Mouse (Mus musculus): ENCODE data around the gene Rin3.
A peak's percentile ranks its signal among the peaks of the same experiment; 100 is the strongest.

The Rin3 gene

DNA sequence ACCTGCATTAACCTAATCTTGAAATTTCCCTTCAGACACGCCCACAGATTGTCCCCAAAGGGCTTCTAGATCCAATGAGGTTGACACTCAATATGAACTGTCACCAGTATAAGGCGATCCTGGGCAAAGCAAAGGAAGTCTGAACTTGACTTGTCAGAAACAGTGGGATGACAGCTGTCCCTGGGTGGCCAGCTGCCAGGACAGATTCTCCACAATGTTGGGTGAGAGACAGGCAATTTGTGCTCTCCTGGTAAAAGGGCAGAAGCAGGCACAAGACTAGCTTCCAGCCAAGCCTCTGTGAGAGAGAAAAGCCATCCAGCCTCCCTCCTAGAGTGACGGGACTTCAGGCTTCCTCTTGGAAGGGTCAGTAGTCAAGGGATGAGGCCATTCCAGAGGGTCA, 89.5 kb downstream of the Rin3 start:
- DNase-seq (ENCODE audit: low spot score) = no peak

DNA sequence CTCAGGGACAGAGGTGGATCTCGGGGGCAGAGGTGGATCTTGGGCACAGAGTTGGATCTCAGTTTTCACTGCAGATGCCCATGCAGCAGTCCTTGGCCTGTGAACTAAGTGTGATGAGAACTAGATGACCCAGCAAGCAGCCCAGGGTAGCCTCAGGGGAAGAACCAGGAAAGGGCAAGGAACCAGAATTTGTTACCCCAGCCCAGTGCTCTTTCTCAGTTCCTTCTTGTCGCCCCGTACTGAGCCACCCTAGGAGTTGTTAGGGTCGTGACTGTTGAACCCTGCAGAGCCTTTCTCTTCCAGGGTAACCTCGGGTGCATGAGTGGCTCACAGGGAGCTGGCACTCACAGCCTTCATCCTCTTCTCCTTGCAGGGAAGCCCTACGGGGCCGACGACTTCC, 99.3 kb downstream of the Rin3 start:
- DNase-seq (ENCODE audit: low spot score) = no peak

DNA sequence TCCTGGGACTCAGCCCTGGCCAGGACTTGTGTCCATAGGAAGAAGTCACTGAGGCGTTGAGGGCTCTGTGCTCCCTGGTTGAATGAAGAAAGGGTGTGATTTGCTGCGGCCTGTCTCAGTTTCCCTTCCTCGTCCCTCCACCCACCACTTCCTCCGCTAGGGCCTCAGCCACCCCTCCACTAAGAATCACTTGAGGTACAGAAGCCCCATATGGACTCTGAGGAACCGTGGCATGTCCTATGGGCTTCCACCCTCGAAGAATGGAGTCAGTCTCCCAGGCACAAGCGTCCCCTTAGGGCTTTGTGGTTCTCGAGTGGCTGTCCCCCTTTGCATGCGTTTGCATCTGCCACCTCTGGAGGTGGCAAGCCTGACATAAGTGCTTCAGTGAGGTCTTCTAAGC, 100.4 kb downstream of the Rin3 start:
- no peak for DNase-seq (ENCODE audit: low spot score)

DNA sequence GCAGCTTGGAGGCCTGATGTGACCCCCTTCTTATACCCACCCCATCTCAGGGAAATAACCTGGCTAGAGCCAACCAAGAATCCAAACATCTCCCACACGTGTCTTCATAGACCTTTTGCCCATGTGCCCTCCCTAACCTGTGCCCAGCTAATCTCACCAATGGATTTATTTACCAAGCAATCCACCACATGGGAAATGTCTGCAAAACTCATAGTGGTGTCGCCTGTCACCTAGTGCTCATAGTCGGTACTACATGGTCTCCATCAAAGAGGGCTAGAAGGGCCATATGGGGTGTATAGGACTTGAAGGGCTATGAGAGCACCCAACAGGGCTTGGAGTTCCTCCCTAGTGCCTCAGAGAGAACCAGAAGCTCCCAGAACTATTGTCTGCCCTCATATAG, 102.0 kb downstream of the Rin3 start:
- DNase-seq (ENCODE audit: low spot score) = no peak

DNA sequence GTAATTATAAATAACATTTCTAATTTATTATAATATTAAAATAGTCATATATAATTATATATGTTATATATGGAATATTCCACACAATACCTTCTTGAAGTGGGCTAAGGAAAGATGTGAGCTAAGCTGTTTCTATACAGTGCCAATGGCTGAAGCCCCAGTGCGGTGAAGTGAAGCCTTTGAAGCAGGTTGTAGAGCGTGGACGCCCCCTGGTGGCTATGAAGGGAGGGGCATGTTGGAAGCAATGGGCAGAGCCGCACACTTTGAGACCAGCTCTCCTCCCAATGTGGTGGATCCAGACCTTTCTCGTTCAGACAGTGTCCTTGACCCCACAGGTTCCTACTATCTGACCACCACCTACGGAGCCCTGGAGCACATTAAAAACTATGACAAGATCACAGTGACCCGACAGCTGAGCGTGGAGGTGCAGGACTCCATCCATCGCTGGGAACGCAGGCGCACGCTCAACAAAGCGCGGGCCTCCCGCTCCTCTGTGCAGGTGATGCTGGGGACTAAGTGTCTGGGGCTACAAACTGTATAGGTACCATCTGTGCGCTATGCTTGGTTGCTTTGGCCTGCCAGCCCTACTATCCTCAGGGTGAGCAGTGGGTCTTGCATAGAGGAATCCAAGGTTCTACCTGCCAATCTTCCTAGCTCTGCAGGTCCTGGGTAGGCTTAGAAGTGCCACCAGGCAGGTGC, 104.5 kb downstream of the Rin3 start:
- DNase-seq (ENCODE audit: low spot score) = peak; percentile 59

DNA sequence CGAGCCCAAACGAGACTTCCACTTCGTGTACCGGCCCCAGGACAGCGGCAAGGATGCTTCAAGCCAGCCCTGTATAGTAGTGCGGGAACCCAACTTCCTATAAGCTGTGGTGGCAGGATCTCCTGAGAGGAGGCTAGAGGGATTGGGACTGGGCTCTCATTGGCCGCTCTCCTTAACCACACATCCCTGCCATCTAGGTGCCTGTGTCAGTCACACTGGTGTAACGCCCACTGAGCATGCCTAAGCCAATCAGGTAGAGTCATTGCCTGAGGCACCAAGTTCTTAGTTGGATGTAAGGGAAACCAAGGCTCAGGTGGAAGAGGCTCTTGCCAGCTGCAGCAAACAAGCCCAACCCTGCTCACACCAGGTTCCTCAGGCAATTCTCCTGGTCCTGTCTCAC, 107.2 kb downstream of the Rin3 start:
- DNase-seq (ENCODE audit: low spot score) = no peak

DNA sequence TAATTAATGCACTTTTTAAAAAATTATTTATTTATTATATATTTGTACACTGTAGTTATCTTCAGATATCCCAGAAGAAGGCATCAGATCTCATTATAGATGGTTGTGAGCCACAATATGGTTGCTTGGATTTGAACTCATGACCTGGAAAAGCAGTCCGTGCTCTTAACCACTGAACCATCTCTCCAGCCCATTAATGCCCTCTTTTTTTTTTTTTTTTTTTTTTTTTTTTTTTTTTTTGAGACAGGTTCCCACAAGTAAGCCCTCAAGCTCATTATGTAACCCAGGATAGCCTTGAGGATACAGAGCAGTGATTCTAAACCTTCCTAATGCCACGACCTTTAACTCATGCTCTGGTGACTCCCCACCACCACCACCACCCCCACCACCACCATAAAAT, 108.3 kb downstream of the Rin3 start:
- DNase-seq (ENCODE audit: low spot score) = no peak

DNA sequence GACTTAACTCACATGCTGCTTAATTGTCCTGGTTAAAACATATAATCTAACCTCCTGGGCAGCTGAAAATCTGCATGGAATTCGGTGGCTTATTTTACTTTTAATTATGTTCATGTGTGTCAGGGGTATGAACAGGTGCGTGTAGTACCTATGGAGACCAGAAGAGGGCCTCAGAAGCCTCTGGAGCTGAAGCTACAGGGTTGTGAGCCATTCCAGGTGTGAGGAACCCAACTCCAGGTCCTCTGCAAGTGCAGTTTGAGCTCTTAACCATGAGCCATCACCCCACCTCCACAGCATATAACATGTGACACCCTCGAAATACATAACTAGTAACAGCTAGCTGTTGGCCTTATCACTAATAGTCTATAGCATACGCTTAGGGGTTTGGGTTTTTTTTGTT, 109.1 kb downstream of the Rin3 start:
- no peak for DNase-seq (ENCODE audit: low spot score)

DNA sequence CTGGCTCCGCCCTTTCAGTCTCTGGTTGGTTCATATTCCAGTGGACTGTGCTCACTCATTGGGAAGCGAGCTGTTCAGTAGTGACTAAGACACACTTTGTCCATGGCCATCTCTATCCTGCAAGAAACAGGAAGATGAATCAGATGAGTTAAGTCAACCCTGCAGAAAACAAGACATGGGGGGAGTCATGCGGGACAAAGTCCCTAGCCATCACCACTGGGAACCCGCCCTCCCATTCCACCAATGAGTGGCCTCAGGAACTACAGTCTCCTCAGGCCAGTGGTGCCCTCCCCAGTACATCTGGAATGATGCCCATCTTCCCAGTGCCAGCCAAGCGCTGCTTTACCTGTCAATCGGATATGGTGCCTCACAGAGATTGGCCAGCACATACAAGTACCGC, 111.6 kb downstream of the Rin3 start:
- DNase-seq (ENCODE audit: low spot score) = no peak

DNA sequence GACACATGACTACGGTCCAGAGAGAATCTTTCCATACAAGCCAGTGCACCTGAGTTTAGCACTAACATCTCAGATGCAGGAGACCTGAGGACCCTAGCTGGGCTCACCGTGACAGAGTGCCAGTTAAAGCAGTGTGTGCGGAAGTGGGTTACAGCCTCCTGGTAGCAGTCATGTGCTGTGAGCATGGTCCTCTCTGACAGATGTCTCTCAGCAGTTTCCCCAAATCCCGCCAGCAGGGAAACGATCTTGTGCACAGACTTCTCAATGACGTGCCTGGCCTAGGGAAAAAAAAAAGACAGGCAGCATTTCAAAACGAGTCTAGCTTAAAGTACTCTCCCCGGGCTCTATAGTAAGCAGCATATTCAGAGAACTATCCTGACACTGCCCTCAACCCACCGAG, 112.7 kb downstream of the Rin3 start:
- DNase-seq (ENCODE audit: low spot score) = no peak

DNA sequence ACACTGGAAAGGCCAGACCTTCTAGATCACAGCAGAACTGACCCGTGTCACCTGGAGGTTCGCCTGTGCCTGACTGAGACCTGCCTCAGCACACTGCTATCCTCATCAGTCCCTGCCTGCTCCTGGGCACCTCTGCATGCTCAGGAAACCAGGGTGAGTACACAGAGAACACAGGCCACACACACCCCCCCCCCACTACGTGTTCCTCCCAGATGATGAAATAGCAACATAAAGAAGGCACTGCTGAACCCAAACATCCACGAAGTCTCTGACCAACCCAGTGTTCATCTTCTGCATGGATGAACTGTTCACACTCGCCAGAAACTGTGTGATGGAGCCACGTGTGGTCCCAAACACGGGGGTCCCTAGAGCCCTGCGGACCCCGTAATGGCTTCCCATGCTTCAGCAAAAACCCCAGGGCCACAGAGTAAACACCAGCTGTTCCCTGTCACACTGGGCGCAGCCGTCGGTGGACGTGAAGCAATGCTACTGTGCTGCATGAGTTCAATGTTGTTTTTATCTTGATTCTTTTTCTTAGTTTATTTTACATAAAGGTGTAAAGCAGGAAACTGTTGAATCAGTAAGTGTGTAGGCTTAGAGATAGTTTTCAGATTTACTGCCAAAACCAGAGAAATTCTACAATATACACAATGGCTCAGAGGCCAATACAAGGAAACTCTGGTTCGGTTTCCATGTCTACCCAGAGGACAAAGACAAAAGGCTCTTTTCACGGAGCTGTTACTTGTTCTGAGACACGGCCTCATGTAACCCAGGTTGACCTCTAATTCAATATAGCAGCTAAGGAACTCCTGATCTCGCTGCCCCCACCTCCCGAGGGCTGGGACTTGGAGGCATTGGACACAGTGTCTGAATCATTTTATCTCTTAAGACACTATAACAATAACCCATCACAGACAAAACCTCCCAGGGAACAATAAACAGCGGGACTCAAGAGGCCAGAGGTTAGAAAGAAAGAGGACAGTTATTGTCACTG, 113.4 kb downstream of the Rin3 start:
- DNase-seq (ENCODE audit: low spot score) = no peak

DNA sequence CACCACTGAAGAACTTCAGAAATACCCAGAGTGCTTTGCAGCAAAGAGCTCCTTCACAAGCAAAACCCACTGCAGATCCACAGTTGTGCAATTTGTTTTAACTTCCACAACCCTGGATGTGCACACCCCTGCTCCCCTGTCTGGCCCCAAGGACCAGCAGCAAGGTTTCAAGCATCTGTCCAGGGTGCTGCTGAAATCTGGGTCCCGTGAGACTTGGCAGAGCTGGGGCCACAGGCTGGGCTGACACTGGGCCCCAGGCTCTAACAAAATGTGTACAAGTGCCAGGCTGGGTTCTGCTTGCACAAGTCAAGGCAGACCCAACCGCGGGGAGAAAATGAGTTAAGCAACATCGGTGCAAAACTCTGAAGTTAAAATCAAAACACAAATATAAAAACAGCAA, 115.7 kb downstream of the Rin3 start:
- DNase-seq (ENCODE audit: low spot score) = no peak

DNA sequence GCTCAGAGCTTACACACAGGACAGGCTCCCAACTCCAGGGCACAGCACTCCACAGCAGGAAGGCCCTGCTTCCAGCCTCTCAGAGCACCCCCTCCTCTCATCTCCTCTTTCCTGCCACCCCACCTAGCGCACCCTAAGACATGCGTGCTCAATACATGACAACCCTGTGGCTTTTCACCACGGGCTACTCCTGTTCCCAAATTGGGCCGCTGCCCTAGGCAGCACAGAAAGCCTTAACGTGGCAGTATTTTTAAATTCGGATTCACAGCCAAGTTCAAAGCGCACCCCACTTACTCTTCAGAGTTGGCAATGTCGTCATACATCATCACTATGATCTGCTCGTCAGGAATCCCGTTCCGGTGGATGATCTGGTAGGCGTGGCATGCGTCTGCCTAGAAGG, 130.3 kb downstream of the Rin3 start:
- DNase-seq (ENCODE audit: low spot score) = no peak

DNA sequence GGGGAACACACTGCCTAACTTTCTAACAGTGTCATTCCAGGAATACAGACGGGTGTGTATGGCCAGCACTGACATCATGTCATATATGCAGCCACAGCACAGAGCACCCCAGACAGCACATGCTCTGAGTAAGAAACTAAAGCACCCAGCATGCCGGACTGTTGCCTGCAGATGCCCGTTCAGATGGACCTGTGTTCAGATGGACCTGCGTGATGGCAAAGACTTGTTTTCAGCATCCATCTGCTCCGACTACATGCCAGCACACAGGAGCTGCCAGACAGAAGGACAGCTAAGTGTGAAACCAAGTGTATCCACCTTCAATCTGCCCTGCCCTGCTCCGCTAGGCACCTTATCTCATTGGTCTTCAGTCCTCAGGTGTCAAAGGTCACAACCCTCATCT, 131.8 kb downstream of the Rin3 start:
- DNase-seq (ENCODE audit: low spot score) = no peak

DNA sequence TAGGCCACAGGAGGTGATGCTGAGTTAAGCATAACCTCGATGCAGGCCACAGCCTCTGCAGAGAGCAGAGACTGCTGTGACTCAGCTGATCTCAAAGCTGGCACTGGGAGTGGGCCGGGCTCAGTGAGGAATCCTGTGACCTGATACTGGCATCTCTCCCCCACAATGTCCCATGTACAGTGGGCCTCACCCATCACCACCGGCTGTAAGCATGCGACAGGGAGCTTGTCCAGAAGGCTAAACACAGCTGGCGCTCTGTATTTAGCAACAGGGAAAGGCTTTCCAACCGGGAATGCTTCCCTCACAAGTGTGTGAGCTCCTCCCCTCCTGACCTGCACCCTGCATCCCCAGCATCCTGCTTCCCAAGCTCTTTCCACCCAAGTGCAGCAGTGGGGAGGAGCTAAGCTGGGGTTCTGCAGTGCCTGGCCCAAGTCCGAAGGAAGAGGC, 133.6 kb downstream of the Rin3 start:
- DNase-seq (ENCODE audit: low spot score) = no peak

DNA sequence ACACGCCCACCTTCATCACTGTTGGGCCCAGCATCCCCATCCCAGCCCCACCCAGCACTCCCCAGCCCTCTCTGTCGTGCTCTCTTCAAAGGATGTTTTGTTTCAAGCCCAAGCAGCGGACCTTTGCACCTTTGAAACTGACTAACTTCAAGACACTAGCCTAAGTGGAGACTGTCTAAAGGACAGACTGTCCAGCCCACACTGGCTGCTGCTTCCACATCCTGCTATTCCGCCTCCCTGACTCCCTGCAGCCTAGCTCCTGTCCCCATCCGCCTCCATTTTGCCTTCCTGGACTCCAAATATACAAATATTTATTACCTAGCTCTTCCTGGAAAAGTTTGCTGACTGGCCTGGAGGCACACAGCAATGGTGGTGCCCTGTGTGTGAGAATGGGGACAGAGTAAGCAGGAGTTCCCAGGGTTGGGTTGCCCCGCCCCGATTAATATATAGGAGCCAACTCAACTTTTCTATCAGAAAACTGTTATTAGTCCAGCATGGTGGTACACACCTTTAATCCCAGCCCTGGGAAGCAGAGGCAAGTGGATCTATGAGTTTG, 134.2 kb downstream of the Rin3 start:
- DNase-seq (ENCODE audit: low spot score) = no peak

DNA sequence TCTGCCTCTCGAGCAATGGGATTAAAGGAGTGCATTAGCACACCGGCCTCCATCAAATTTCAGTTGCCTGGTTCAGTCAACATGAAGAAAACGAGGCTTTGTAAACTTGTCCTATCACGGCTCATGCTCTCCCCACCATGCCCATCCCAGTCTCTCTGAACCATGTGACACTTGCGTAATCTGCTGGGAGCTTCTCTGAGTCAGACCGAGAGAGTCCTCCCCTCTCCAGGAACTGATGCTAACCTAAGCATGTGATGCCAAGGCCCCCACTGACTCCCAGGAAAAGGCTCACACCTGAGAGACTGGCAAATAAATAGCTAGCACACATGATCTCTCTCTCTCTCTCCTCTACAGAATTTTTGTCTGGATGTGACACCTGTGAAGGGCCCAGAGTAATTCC, 134.9 kb downstream of the Rin3 start:
- DNase-seq (ENCODE audit: low spot score) = peak; percentile 75

DNA sequence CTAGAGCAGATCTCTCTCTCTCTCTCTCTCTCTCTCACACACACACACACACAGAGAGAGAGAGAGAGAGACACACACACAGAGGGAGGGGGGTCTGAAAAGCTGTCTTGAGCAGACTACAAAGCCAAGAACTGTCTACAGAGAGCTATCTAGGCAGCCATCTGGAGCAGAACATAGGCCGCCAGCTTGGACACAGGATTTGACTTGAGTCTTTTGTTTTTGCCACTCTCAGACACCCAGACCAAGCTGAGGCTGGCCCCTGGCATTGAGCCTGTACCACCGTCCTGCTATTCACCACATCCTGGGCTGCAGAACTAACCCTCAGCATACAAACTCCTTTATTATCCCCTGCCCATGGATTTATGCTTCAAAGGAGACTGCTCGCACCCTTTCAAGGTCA, 136.7 kb downstream of the Rin3 start:
- no peak for DNase-seq (ENCODE audit: low spot score)

DNA sequence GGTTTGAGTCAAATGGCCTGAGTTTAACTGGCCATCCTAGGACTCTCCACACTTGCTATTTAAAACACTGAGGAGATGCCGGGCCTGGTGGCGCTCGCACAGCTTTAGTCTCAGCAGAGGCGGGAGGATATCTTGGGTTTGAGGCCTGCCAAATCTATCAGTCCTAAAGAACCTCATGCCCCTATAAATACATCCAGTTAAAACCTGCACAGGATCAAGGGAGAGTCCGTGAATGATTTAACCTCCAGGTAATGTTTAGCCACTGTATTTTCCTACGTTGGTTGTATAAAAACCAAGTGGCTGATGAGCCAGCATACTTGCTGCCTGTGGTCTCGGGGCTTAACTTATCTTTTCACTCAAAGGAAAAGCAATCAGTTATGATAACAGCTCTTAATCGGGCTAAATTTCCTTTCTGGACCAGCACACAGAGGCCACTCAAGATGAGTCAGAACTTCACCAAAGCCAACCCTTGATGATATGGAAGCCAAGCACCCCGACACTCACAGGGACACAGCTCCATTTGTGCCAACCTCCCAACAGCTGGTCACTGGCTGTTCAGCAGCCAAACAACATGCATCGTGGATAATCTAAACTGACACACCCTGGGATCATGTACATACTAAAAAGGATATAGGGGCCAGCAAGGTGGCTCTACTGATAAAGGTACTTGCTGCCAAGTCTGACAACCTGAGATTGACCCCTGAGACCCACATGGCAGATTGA, 137.5 kb downstream of the Rin3 start:
- DNase-seq (ENCODE audit: low spot score) = no peak

DNA sequence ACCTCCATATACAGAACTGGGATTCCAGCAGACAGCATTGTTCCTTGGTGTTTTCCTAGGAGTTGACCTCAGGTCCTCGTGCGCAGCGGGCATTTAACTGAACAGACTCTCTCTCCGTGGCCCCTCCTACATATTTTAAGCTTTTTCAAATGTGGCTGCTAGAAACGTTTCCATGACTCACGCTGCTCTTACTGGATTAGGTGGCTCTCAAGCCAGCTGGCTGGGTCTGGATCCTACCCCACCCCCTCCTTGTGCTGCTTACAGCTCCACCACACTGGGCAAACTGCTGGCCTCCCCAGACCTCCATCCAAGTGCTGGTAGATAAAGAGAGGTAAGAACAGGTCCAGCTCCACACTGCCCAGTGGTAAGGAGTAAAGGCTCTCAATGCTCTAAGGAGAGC, 139.2 kb downstream of the Rin3 start:
- peak; percentile 56 for DNase-seq (ENCODE audit: low spot score)

DNA sequence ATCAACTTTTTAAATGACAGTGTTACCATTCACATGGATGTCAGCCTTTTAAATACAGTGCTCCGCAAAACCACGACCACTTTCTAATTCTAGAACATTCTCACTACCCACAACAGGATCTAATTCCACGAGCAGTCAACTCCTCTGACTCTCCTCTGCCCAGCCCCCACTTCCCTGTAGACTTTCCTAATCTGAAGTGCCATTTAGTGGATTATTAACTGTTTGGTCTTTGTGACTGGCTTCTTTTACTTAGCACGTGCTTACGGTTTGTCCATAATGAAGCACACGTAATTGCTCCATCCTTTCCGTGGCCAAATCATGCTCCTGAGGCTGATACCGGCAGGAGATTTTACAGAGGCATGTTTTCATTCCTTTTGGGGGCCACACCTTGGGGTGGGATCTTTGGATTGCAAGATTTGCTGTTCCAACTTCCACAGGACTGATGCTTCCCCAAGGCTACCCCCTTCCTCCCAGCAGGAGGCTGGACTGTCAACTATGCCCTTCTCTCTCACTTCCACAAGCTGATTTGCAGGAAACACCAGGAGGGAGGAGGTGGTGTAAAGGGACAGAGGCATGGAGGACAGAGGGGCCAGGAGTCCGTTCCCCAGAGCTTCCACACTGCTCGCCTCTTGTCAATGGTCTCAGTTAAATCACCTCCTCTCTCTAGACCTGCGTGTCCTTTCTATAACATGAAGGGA, 139.9 kb downstream of the Rin3 start:
- DNase-seq (ENCODE audit: low spot score) = peak; percentile 61

DNA sequence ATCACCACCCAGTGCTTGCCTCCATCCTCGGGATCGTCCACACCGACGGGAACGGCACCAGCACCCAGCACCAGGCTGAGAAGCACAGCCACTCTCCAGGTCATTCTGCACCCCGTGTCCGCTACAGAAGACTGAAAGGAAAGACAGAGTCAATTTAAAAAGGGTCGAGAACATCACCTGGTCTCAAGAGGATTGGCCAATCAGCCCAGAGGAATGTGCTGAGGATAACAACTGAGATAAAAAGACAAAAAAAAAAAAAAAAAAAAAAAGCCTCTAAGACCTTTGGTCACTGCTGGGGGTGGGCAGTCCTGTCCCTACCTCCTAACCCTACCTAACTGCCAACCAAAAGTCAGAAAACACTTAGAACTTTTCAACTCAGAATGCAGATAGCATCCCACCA, 140.8 kb downstream of the Rin3 start:
- peak; percentile 58 for DNase-seq (ENCODE audit: low spot score)
